Mouse (Mus musculus) retina, embryonic 14.5 days (tissue): Measurements from ENCODE around the gene En1.

ENCODE experiments used
- DNase-seq: peaks from one replicate; pipeline ENCODE4 v3.0.0-alpha.2; 2015; ENCODE audit warnings: low spot score

En1 gene

DNA sequence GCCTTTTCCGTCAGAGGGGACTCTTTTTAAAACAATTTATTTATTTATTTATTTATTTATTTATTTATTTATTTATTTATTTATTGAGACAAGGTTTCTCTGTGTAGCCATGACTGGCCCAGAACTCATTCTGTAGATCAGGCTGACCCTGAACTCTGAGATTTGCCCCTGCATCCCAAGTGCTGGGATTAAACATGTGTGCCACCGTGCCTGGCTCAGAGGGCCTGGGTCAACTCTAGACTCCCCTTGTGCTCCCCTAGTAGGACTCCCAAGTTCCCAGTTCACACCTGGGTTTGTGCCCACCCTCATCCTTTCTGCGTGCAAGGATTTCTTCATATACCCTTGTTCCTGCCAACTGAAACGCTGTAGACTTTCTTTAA lies 25.4 kb downstream of the En1 start:
- no peak for DNase-seq

GRCm38 (mm10) chr1:120628821-120629220 lies 26.6 kb downstream of the En1 start:
- DNase-seq: no peak

GRCm38 (mm10) chr1:120643380-120643779 lies 41.2 kb downstream of the En1 start:
- DNase-seq: peak; percentile 13

GRCm38 (mm10) chr1:120643848-120644711 lies 41.9 kb downstream of the En1 start:
- peak; percentile 47 for DNase-seq

GRCm38 (mm10) chr1:120644755-120645154 lies 42.5 kb downstream of the En1 start:
- no peak for DNase-seq

GRCm38 (mm10) chr1:120650068-120650467 lies 47.9 kb downstream of the En1 start:
- DNase-seq: no peak

DNA sequence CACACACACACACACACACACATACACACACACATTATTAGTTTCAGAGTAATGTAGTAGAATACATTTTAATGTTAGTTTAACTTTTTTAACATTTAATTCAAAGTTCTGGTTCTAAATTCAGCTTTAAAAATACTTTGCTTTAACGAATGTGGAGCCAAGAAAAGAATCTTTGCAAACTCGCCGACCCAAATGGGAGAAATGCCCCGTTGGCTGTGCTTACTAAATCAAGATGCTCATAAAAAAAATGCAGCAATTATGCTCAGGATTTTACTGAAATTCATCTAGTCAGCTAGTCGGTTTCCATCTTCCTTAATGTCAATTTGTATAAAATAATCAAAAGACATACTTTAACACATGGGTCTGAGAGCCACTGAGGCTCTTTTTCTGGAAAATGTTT lies 49.8 kb downstream of the En1 start:
- DNase-seq: no peak

GRCm38 (mm10) chr1:120654950-120655396 lies 52.8 kb downstream of the En1 start:
- DNase-seq: no peak
